Mouse (Mus musculus) hindbrain, embryonic 14.5 days (tissue): ENCODE data around the gene Cdhr3. TPM values are rescaled to one million over a fixed set of nuclear protein-coding genes. Genes with fewer than 3 reads are reported as not detected.

Experiments used
- ATAC-seq: fragments of 200-750 bp; cut with Nextera tagmentation; 2 replicates; pipeline ENCODE4 v1.8.0; 2017; ENCODE audit warnings: moderate number of reproducible peaks, mild to moderate bottlenecking, moderate TSS enrichment, moderate library complexity; ENCODE audit not compliant: low FRiP score
- DNase-seq: peaks from one replicate; pipeline ENCODE4 v3.0.0-alpha.2; 2015; ENCODE audit warnings: low spot score
- H3K27ac ChIP-seq: fragments of 300-500 bp; sonication (generic); 2 replicates; pipeline ENCODE4 v1.5.1; 2014; ENCODE audit warnings: mild to moderate bottlenecking, moderate library complexity
- H3K27me3 ChIP-seq: fragments of 300-500 bp; sonication (generic); 2 replicates; pipeline ENCODE4 v1.6.1; 2014; ENCODE audit warnings: mild to moderate bottlenecking, low read length, mixed read lengths; ENCODE audit not compliant: control insufficient read depth, insufficient read depth
- H3K36me3 ChIP-seq: fragments of 300-500 bp; sonication (generic); replicated peaks from 2 replicates; pipeline ENCODE4 v1.6.1; 2014; ENCODE audit not compliant: control insufficient read depth, insufficient read depth
- H3K4me1 ChIP-seq: fragments of 300-500 bp; sonication (generic); replicated peaks from 2 replicates; pipeline ENCODE4 v1.6.1; 2014; ENCODE audit warnings: antibody characterized with exemption, low read length, mixed read lengths; ENCODE audit not compliant: control insufficient read depth, insufficient read depth
- H3K4me2 ChIP-seq: fragments of 300-500 bp; sonication (generic); replicated peaks from 2 replicates; pipeline ENCODE4 v1.6.1; 2014; ENCODE audit warnings: mild to moderate bottlenecking, moderate library complexity
- H3K4me3 ChIP-seq: fragments of 300-500 bp; sonication (generic); replicated peaks from 2 replicates; pipeline ENCODE4 v1.5.1; 2014; ENCODE audit warnings: mild to moderate bottlenecking, low read length
- H3K9ac ChIP-seq: fragments of 300-500 bp; sonication (generic); 2 replicates; pipeline ENCODE4 v1.6.1; 2014
- H3K9me3 ChIP-seq: fragments of 300-500 bp; sonication (generic); 2 replicates; pipeline ENCODE4 v1.6.1; 2016; ENCODE audit warnings: low read length; ENCODE audit not compliant: control insufficient read depth
- WGBS: fragments of 180-500 bp; shearing (Covaris S2); extraction: QIAGEN DNeasy Blood & Tissue Kit; methylation state at CpG from one replicate; pipeline ENCODE4 v1.1.7; 2014; 5-methylcytosine and 5-hydroxymethylcytosine counted together
- microRNA-seq: library from miRNA; unstranded; fragments of <30 nt; microRNA quantifications from one replicate; pipeline ENCODE4, GENCODE M21; 2016
- polyA plus RNA-seq: library from polyadenylated mRNA; unstranded; fragments of >200 nt; fragmentation: Nextera tagmentation; extraction: Ambion mirVana; gene quantifications from 2 replicates; pipeline ENCODE4 v1.2.1, GENCODE M21; 2014

The Cdhr3 gene
- polyA plus RNA-seq, 1 experiment from 2014 or later: 0.32 TPM

DNA sequence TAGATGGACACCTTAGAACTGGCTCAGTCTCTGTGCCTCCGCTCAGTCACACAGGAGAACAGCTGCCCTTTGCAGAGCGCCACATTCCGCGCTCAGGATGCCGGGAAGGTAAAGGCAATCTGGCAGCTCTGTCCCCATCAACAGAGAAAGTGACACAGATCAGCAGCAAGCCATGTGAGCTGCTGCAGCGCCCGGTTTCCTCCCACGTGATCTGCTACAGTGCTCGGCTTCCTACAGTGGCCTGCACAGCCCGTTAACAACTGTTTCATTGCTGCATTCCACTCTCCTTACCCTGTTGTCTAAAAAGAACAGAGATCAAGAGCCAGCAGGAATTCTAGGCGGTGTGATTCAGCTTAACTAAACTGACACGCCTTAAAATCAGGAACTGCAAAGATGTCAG, 102.9 kb downstream of the Cdhr3 start:
- Histone ChIP-seq H3K4me3 (no peak overlapping the region), H3K4me1 (no peaks in the 10 kb centered on the region), H3K27me3 (no peaks in the 10 kb centered on the region), H3K27ac (no peak overlapping the region), H3K4me2 (no peak overlapping the region), H3K9me3 (no peaks in the 10 kb centered on the region), H3K36me3 (no peaks in the 10 kb centered on the region), H3K9ac (no peak overlapping the region)
- ATAC-seq (peak; percentile 14; the same call in 1 of the 2 replicates), DNase-seq (no peak)
- WGBS: 58% methylated on average over 12 of the region's 12 CpGs

- Histone ChIP-seq H3K4me2 (no peak overlapping the region), H3K4me3 (no peak overlapping the region), H3K4me1 (no peaks in the 10 kb centered on the region), H3K27ac (no peak overlapping the region), H3K9me3 (no peaks in the 10 kb centered on the region), H3K9ac (no peak overlapping the region), H3K27me3 (no peaks in the 10 kb centered on the region), H3K36me3 (no peaks in the 10 kb centered on the region)
- no peak for ATAC-seq
- WGBS: 71% methylated on average over 1 of the region's 1 CpGs
- no peak for DNase-seq
Measured at GRCm38 (mm10) chr12:32986284-32986683, 106.4 kb downstream of the Cdhr3 start.

Small RNA genes within 50 kb of the gene (microRNA-seq; reads per million reads assigned to microRNA genes)
- not detected for gene Gm22904

Other genes starting within 250 kb of the Cdhr3 start
- 50.1 and 50.7 TPM in 2 replicates for gene Sypl, start 139.0 kb downstream of the Cdhr3 start, polyA plus RNA-seq
- 25.7 and 27.5 TPM in 2 replicates for gene Atxn7l1, start 54.8 kb upstream of the Cdhr3 start, polyA plus RNA-seq